Mouse (Mus musculus): Measurements from ENCODE around the gene Vti1a. TPM values are rescaled to one million over a fixed set of nuclear protein-coding genes. Genes with fewer than 3 reads are reported as not detected.

The Vti1a gene
- polyA plus RNA-seq, 1 experiment: 17.6 TPM

DNA sequence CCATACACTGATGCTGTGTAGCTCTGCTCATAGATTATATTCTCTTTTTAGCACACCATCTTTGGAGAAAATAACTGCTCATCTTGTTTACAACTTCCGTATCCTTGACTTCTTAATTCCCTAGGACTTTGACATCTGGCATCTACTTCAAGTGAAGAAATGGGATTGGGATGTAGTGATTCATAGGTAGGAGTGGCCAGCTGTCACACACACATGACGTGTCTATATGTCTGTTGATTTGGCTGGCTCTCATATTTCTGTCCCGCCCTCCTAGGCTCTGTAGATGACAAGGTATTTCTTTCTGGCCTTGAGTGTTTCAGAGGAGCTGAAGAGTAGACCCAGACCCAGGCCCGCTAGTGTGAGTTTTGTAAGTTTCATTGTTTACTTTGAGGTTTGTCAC, 197.8 kb downstream of the Vti1a start:
- Histone ChIP-seq H3K9me3 (replicated peaks; ENCODE audit: control insufficient read depth, insufficient read depth, low read length, poor library complexity, severe bottlenecking) (no peaks in the 10 kb centered on the region), H3K27ac (ENCODE audit: insufficient read depth, low read length) (no peak overlapping the region), H3K9ac (ENCODE audit: low read depth, poor library complexity, severe bottlenecking) (no peak overlapping the region), H3K4me3 (ENCODE audit: low read depth, low read length) (no peak overlapping the region), H3K4me1 (ENCODE audit: control insufficient read depth, insufficient read depth, low read length) (no peaks in the 10 kb centered on the region), H3K27me3 (ENCODE audit: control insufficient read depth, insufficient read depth, low read length, poor library complexity, severe bottlenecking) (no peaks in the 10 kb centered on the region), H3K36me3 (ENCODE audit: control insufficient read depth, insufficient read depth, low read length, poor library complexity, severe bottlenecking) (no peaks in the 10 kb centered on the region)
- TF ChIP-seq POLR2A (IDR thresholded peaks at IDR 0.05; ENCODE audit: insufficient read depth, low read length) (no peak), CTCF (IDR thresholded peaks at IDR 0.05; ENCODE audit: low read depth, low read length) (no peak), EP300 (IDR thresholded peaks at IDR 0.05; ENCODE audit: insufficient read depth, low read depth, low read length) (no peak)

GRCm38 (mm10) chr19:55520236-55520635, 204.1 kb downstream of the Vti1a start:
- no peaks in the 10 kb centered on the region for H3K36me3 ChIP-seq (ENCODE audit: control insufficient read depth, insufficient read depth, low read length, poor library complexity, severe bottlenecking)
- no peaks in the 10 kb centered on the region for H3K9me3 ChIP-seq (replicated peaks; ENCODE audit: control insufficient read depth, insufficient read depth, low read length, poor library complexity, severe bottlenecking)
- H3K4me3 ChIP-seq (ENCODE audit: low read depth, low read length): no peak overlapping the region
- no peak overlapping the region for H3K27ac ChIP-seq (ENCODE audit: insufficient read depth, low read length)
- TF ChIP-seq CTCF (IDR thresholded peaks at IDR 0.05; ENCODE audit: low read depth, low read length) (no peak), POLR2A (IDR thresholded peaks at IDR 0.05; ENCODE audit: insufficient read depth, low read length) (no peak), EP300 (IDR thresholded peaks at IDR 0.05; ENCODE audit: insufficient read depth, low read depth, low read length) (no peak)
- no peaks in the 10 kb centered on the region for H3K4me1 ChIP-seq (ENCODE audit: control insufficient read depth, insufficient read depth, low read length)
- H3K9ac ChIP-seq (ENCODE audit: low read depth, poor library complexity, severe bottlenecking): no peak overlapping the region
- H3K27me3 ChIP-seq (ENCODE audit: control insufficient read depth, insufficient read depth, low read length, poor library complexity, severe bottlenecking): no peaks in the 10 kb centered on the region

- Histone ChIP-seq H3K9ac (ENCODE audit: low read depth, poor library complexity, severe bottlenecking) (no peak overlapping the region), H3K4me1 (ENCODE audit: control insufficient read depth, insufficient read depth, low read length) (no peaks in the 10 kb centered on the region), H3K36me3 (ENCODE audit: control insufficient read depth, insufficient read depth, low read length, poor library complexity, severe bottlenecking) (no peaks in the 10 kb centered on the region), H3K4me3 (ENCODE audit: low read depth, low read length) (no peak overlapping the region), H3K27me3 (ENCODE audit: control insufficient read depth, insufficient read depth, low read length, poor library complexity, severe bottlenecking) (no peaks in the 10 kb centered on the region), H3K27ac (ENCODE audit: insufficient read depth, low read length) (no peak overlapping the region), H3K9me3 (replicated peaks; ENCODE audit: control insufficient read depth, insufficient read depth, low read length, poor library complexity, severe bottlenecking) (no peaks in the 10 kb centered on the region)
- TF ChIP-seq CTCF (IDR thresholded peaks at IDR 0.05; ENCODE audit: low read depth, low read length) (no peak), EP300 (IDR thresholded peaks at IDR 0.05; ENCODE audit: insufficient read depth, low read depth, low read length) (no peak), POLR2A (IDR thresholded peaks at IDR 0.05; ENCODE audit: insufficient read depth, low read length) (no peak)
Measured at GRCm38 (mm10) chr19:55523340-55523739, 207.2 kb downstream of the Vti1a start.

GRCm38 (mm10) chr19:55524385-55524784, 208.3 kb downstream of the Vti1a start:
- Histone ChIP-seq H3K9ac (ENCODE audit: low read depth, poor library complexity, severe bottlenecking) (no peak overlapping the region), H3K27me3 (ENCODE audit: control insufficient read depth, insufficient read depth, low read length, poor library complexity, severe bottlenecking) (no peaks in the 10 kb centered on the region), H3K9me3 (replicated peaks; ENCODE audit: control insufficient read depth, insufficient read depth, low read length, poor library complexity, severe bottlenecking) (no peaks in the 10 kb centered on the region), H3K4me1 (ENCODE audit: control insufficient read depth, insufficient read depth, low read length) (no peaks in the 10 kb centered on the region), H3K27ac (ENCODE audit: insufficient read depth, low read length) (no peak overlapping the region), H3K36me3 (ENCODE audit: control insufficient read depth, insufficient read depth, low read length, poor library complexity, severe bottlenecking) (no peaks in the 10 kb centered on the region), H3K4me3 (ENCODE audit: low read depth, low read length) (no peak overlapping the region)
- no peak for TF ChIP-seq POLR2A (IDR thresholded peaks at IDR 0.05; ENCODE audit: insufficient read depth, low read length)
- no peak for TF ChIP-seq CTCF (IDR thresholded peaks at IDR 0.05; ENCODE audit: low read depth, low read length)
- no peak for TF ChIP-seq EP300 (IDR thresholded peaks at IDR 0.05; ENCODE audit: insufficient read depth, low read depth, low read length)

GRCm38 (mm10) chr19:55525056-55525455, 209.0 kb downstream of the Vti1a start:
- Histone ChIP-seq H3K9me3 (replicated peaks; ENCODE audit: control insufficient read depth, insufficient read depth, low read length, poor library complexity, severe bottlenecking) (no peaks in the 10 kb centered on the region), H3K36me3 (ENCODE audit: control insufficient read depth, insufficient read depth, low read length, poor library complexity, severe bottlenecking) (no peaks in the 10 kb centered on the region), H3K27ac (ENCODE audit: insufficient read depth, low read length) (no peak overlapping the region), H3K9ac (ENCODE audit: low read depth, poor library complexity, severe bottlenecking) (no peak overlapping the region), H3K4me1 (ENCODE audit: control insufficient read depth, insufficient read depth, low read length) (no peaks in the 10 kb centered on the region), H3K27me3 (ENCODE audit: control insufficient read depth, insufficient read depth, low read length, poor library complexity, severe bottlenecking) (no peaks in the 10 kb centered on the region), H3K4me3 (ENCODE audit: low read depth, low read length) (no peak overlapping the region)
- TF ChIP-seq CTCF (IDR thresholded peaks at IDR 0.05; ENCODE audit: low read depth, low read length) (no peak), EP300 (IDR thresholded peaks at IDR 0.05; ENCODE audit: insufficient read depth, low read depth, low read length) (no peak), POLR2A (IDR thresholded peaks at IDR 0.05; ENCODE audit: insufficient read depth, low read length) (no peak)

GRCm38 (mm10) chr19:55526717-55527235, 210.7 kb downstream of the Vti1a start:
- Histone ChIP-seq H3K9me3 (replicated peaks; ENCODE audit: control insufficient read depth, insufficient read depth, low read length, poor library complexity, severe bottlenecking) (no peaks in the 10 kb centered on the region), H3K27ac (ENCODE audit: insufficient read depth, low read length) (no peak overlapping the region), H3K36me3 (ENCODE audit: control insufficient read depth, insufficient read depth, low read length, poor library complexity, severe bottlenecking) (no peaks in the 10 kb centered on the region), H3K9ac (ENCODE audit: low read depth, poor library complexity, severe bottlenecking) (no peak overlapping the region), H3K4me1 (ENCODE audit: control insufficient read depth, insufficient read depth, low read length) (no peaks in the 10 kb centered on the region), H3K27me3 (ENCODE audit: control insufficient read depth, insufficient read depth, low read length, poor library complexity, severe bottlenecking) (no peaks in the 10 kb centered on the region), H3K4me3 (ENCODE audit: low read depth, low read length) (no peak overlapping the region)
- TF ChIP-seq EP300 (IDR thresholded peaks at IDR 0.05; ENCODE audit: insufficient read depth, low read depth, low read length) (no peak), POLR2A (IDR thresholded peaks at IDR 0.05; ENCODE audit: insufficient read depth, low read length) (no peak), CTCF (IDR thresholded peaks at IDR 0.05; ENCODE audit: low read depth, low read length) (no peak)
